Mouse (Mus musculus) midbrain, embryonic 14.5 days (tissue): Measurements from ENCODE around the gene Cdc42se2. TPM values are rescaled to one million over a fixed set of nuclear protein-coding genes. Genes with fewer than 3 reads are reported as not detected.

Experiments
- ATAC-seq: fragments of 200-750 bp; cut with Nextera tagmentation; 2 replicates; pipeline ENCODE4 v1.8.0; 2017; ENCODE audit warnings: moderate number of reproducible peaks, moderate library complexity; ENCODE audit not compliant: low FRiP score, low TSS enrichment
- DNase-seq: peaks from one replicate; pipeline ENCODE4 v3.0.0-alpha.2; 2015
- H3K27ac ChIP-seq: fragments of 300-500 bp; sonication (generic); replicated peaks from 2 replicates; pipeline ENCODE4 v1.5.1; 2014; ENCODE audit warnings: mild to moderate bottlenecking, low read depth, low read length, moderate library complexity
- H3K27me3 ChIP-seq: fragments of 300-500 bp; sonication (generic); 2 replicates; pipeline ENCODE4 v1.6.1; 2014; ENCODE audit warnings: low read length, control low read depth, mixed read lengths; ENCODE audit not compliant: control insufficient read depth, insufficient read depth
- H3K36me3 ChIP-seq: fragments of 300-500 bp; sonication (generic); 2 replicates; pipeline ENCODE4 v1.6.1; 2014; ENCODE audit warnings: low read length, control low read depth; ENCODE audit not compliant: control insufficient read depth, insufficient read depth
- H3K4me1 ChIP-seq: fragments of 300-500 bp; sonication (generic); 2 replicates; pipeline ENCODE4 v1.6.1; 2014; ENCODE audit warnings: mild to moderate bottlenecking, antibody characterized with exemption, low read length, control low read depth; ENCODE audit not compliant: control insufficient read depth, insufficient read depth
- H3K4me2 ChIP-seq: fragments of 300-500 bp; sonication (generic); 2 replicates; pipeline ENCODE4 v1.6.1; 2014; ENCODE audit warnings: mild to moderate bottlenecking, low read length, moderate library complexity
- H3K4me3 ChIP-seq: fragments of 300-500 bp; sonication (generic); replicated peaks from 2 replicates; pipeline ENCODE4 v1.5.1; 2014; ENCODE audit warnings: low read depth, low read length
- H3K9ac ChIP-seq: fragments of 300-500 bp; sonication (generic); replicated peaks from 2 replicates; pipeline ENCODE4 v1.6.1; 2014; ENCODE audit warnings: mild to moderate bottlenecking, low read length, moderate library complexity
- H3K9me3 ChIP-seq: fragments of 300-500 bp; sonication (generic); 2 replicates; pipeline ENCODE4 v1.6.1; 2016; ENCODE audit warnings: low read length, control low read depth, mixed read lengths; ENCODE audit not compliant: control insufficient read depth
- WGBS: fragments of 180-500 bp; shearing (Covaris S2); extraction: QIAGEN DNeasy Blood & Tissue Kit; methylation state at CpG from one replicate; pipeline ENCODE4 v1.1.7; 2014; 5-methylcytosine and 5-hydroxymethylcytosine counted together
- polyA plus RNA-seq: library from polyadenylated mRNA; unstranded; fragments of >200 nt; fragmentation: Nextera tagmentation; extraction: Ambion mirVana; gene quantifications from 2 replicates; pipeline ENCODE4 v1.2.1, GENCODE M21; 2014

Cdc42se2 gene
- polyA plus RNA-seq, 1 experiment from 2014 or later = 201 TPM

- H3K9me3 ChIP-seq = no peaks in the 10 kb centered on the region
- no peaks in the 10 kb centered on the region for H3K4me1 ChIP-seq
- no peak overlapping the region for H3K9ac ChIP-seq
- no peak overlapping the region for H3K27ac ChIP-seq
- H3K4me3 ChIP-seq = no peak overlapping the region
- no peak overlapping the region for H3K4me2 ChIP-seq
- DNase-seq (no peak), ATAC-seq (no peak)
- WGBS = 99% methylated on average over 2 of the region's 2 CpGs
- H3K27me3 ChIP-seq = no peaks in the 10 kb centered on the region
- H3K36me3 ChIP-seq = peaks cover 35% of the 10 kb centered on the region
These were observed 111.5 kb downstream of the Cdc42se2 start for GRCm38 (mm10) chr11:54675792-54676489.

DNA sequence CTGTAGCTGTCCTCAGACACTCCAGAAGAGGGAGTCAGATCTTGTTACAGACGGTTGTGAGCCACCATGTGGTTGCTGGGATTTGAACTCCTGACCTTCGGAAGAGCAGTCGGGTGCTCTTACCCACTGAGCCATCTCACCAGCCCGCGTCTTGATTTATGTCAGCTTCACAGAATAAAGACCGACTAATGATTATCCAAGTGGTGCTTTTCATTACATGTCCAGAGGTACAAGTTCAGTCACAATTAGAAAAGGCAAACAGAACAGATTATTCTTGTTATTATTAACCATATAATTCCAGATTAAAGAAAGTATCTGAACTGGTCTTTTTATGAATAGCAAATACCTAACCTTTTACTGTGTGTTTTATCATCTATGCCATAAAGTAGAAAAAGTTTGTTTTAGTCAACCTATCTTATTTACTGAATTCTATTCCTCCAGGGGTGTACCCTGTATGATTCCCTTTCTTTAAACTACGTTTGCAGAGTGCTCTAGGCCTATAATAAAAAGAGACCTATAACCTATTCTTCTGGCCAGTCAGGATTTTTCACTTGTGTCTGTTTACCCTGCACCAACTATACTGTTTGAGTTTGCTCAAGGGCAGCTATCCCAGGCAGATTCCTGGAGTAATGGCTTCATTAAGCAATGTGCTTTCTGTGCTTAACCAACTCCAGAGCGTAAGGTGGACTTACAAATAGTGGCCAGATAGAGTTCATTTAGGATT, 113.7 kb downstream of the Cdc42se2 start:
- no peak overlapping the region for H3K27ac ChIP-seq
- no peak overlapping the region for H3K4me3 ChIP-seq
- ATAC-seq (no peak), DNase-seq (no peak)
- 86% methylated on average over 8 of the region's 8 CpGs for WGBS
- H3K27me3 ChIP-seq = no peaks in the 10 kb centered on the region
- H3K9ac ChIP-seq = no peak overlapping the region
- H3K9me3 ChIP-seq = no peaks in the 10 kb centered on the region
- H3K4me1 ChIP-seq = no peaks in the 10 kb centered on the region
- H3K4me2 ChIP-seq = no peak overlapping the region
- H3K36me3 ChIP-seq = peaks cover 20% of the 10 kb centered on the region

Other genes with a start within 250 kb of the Cdc42se2 start
- 14.4 and 15.6 TPM in 2 replicates for gene Lyrm7, start 73.2 kb upstream of the Cdc42se2 start, polyA plus RNA-seq
- gene Hint1, start 78.7 kb upstream of the Cdc42se2 start, polyA plus RNA-seq = 751 and 917 TPM in 2 replicates
- 22.2 and 22.6 TPM in 2 replicates for gene Gpx3, start 114.8 kb upstream of the Cdc42se2 start, polyA plus RNA-seq
- gene Tnip1, start 175.2 kb upstream of the Cdc42se2 start, polyA plus RNA-seq = 15.1 and 15.5 TPM in 2 replicates
- 14.3 and 38.3 TPM in 2 replicates for gene Anxa6, start 245.8 kb upstream of the Cdc42se2 start, polyA plus RNA-seq